Comparison of ENCODE assay signal across 20 mouse cellular contexts in genomic region chr16:32508035-32508434, GRCm38 (mm10). TPM values are rescaled to one million over a fixed set of nuclear protein-coding genes. Genes with fewer than 3 reads are reported as not detected.
A peak's percentile ranks its signal among the peaks of the same experiment; 100 is the strongest.
DNase-seq lines count a peak whose midpoint lies in the region; ATAC-seq lines count a peak whose summit lies in the region.
"Had no signal": no experiment of that assay in that cellular context is flagged by ENCODE, and none has a peak within 500 bp of the region (broad histone marks: within the 10 kb centered on the region; RNA-seq: fewer than 3 reads in every experiment).

No protein-coding gene starts in this region.

- no peak for ATAC-seq in lung, embryonic 15.5 days (ENCODE audit: borderline replicate concordance, extremely low read depth, low FRiP score, low TSS enrichment)
- ATAC-seq in liver, embryonic 16.5 days (ENCODE audit: low read depth), result no peak

- no peak overlapping the region for H3K4me2 ChIP-seq in lung, embryonic 15.5 days
- H3K4me2 ChIP-seq in liver, embryonic 16.5 days (ENCODE audit: low read depth, low read length), result peak overlapping the region; percentile 83
- H3K4me2 ChIP-seq: neural tube, embryonic 13.5 days had no signal

- H3K4me1 ChIP-seq in lung, embryonic 15.5 days, result peaks cover 43% of the 10 kb centered on the region
- H3K4me1 ChIP-seq in liver, embryonic 16.5 days (ENCODE audit: control insufficient read depth, low read depth, low read length), result peaks cover 59% of the 10 kb centered on the region

- intact Hi-C loops in heart, postnatal 25 days (cut with DNase I), result loop anchor here (2.0 to 5.0 kb wide), 2 partner anchors 101 to 179 kb away; partner anchors contain the start of gene Tfrc

- H3K4me3 ChIP-seq in lung, embryonic 15.5 days, result no peak overlapping the region
- peak overlapping the region; percentile 59 for H3K4me3 ChIP-seq in liver, embryonic 16.5 days (ENCODE audit: low read depth, low read length)
- H3K4me3 ChIP-seq: neural tube, embryonic 13.5 days had no signal

- no peaks in the 10 kb centered on the region for H3K36me3 ChIP-seq in lung, embryonic 15.5 days
- H3K36me3 ChIP-seq in liver, embryonic 16.5 days (ENCODE audit: control insufficient read depth, insufficient read depth), result no peaks in the 10 kb centered on the region
- H3K36me3 ChIP-seq: neural tube, embryonic 13.5 days had no signal

- peak overlapping the region; percentile 88 for H3K27ac ChIP-seq in lung, embryonic 15.5 days
- H3K27ac ChIP-seq in liver, embryonic 16.5 days (ENCODE audit: low read length), result peak overlapping the region; percentile 100
- H3K27ac ChIP-seq: neural tube, embryonic 13.5 days had no signal

- WGBS in lung, embryonic 15.5 days, result 68% methylated on average over 5 of the region's 5 CpGs
- WGBS in liver, embryonic 16.5 days (ENCODE audit: insufficient replicate concordance), result 47% methylated on average over 5 of the region's 5 CpGs

- H3K9me3 ChIP-seq in lung, embryonic 15.5 days, result no peaks in the 10 kb centered on the region
- no peaks in the 10 kb centered on the region for H3K9me3 ChIP-seq in liver, embryonic 16.5 days (replicated peaks; ENCODE audit: control insufficient read depth, low read length)
- H3K9me3 ChIP-seq: neural tube, embryonic 13.5 days had no signal

- H3K27me3 ChIP-seq in lung, embryonic 15.5 days, result no peaks in the 10 kb centered on the region
- no peaks in the 10 kb centered on the region; the same call in 1 of the 2 replicates for H3K27me3 ChIP-seq in liver, embryonic 16.5 days (ENCODE audit: control insufficient read depth, insufficient read depth, low read depth, low read length)
- H3K27me3 ChIP-seq: neural tube, embryonic 13.5 days had no signal

- DNase-seq in heart, adult 11 months, result peak; percentile 78
- no peak for DNase-seq in heart, postnatal 25 days (ENCODE audit: low spot score)
- DNase-seq in lung, postnatal 14 days, result no peak
- peak; percentile 46 for DNase-seq in c-Kit-positive CD71-positive TER-119-positive erythroid progenitor cells, embryonic 14.5 days (ENCODE audit: low spot score)
- DNase-seq in left cerebral cortex, adult 18-20 months (ENCODE audit: low spot score in 2 of 2), result no peak
- no peak for DNase-seq in layer of hippocampus, adult 9-10 months (ENCODE audit: low spot score)
- DNase-seq: layer of hippocampus, adult 9-11 months had no signal

- H3K9ac ChIP-seq in lung, embryonic 15.5 days, result no peak overlapping the region
- H3K9ac ChIP-seq in liver, embryonic 16.5 days (ENCODE audit: low read depth, low read length), result peak overlapping the region; percentile 83
- H3K9ac ChIP-seq: neural tube, embryonic 13.5 days had no signal

RNA-seq across cellular contexts. Expression of gene Zdhhc19, which starts 12.0 kb away (rescaled TPM):
- total RNA-seq in heart, postnatal 25 days (2021), result not detected
- polyA plus RNA-seq in lung, embryonic 15.5 days (2015; fragmentation: Nextera tagmentation; extraction: Ambion mirVana), result not detected in 2 replicates
- not detected in 2 replicates for polyA plus RNA-seq in liver, embryonic 16.5 days (2015; fragmentation: Nextera tagmentation; extraction: Ambion mirVana)
- total RNA-seq in left cerebral cortex, adult 18-20 months (2021), result not detected
- total RNA-seq: adrenal gland, adult 8-10 months; ES-E14; gastrocnemius, postnatal 36 days; hematopoietic stem cell, adult 5-6 weeks; left cerebral cortex, postnatal 25 days; liver, adult 2 months; monocyte, adult 5-6 weeks had no signal
- polyA plus RNA-seq: liver, adult 2 months; neural tube, embryonic 13.5 days; thymus, postnatal 0 days had no signal

RNA-seq across cellular contexts. Expression of gene Slc51a, which starts 20.4 kb away (rescaled TPM):
- under 1 TPM; 0.75 to 0.95 TPM for total RNA-seq in heart, postnatal 25 days (2021)
- 0.08 and 0.39 TPM in 2 replicates for polyA plus RNA-seq in lung, embryonic 15.5 days (2015; fragmentation: Nextera tagmentation; extraction: Ambion mirVana)
- 0.25 and 1.3 TPM in 2 replicates for polyA plus RNA-seq in liver, embryonic 16.5 days (2015; fragmentation: Nextera tagmentation; extraction: Ambion mirVana)
- not detected for total RNA-seq in left cerebral cortex, adult 18-20 months (2021)
- total RNA-seq: gastrocnemius, postnatal 36 days; left cerebral cortex, postnatal 25 days; liver, adult 2 months; megakaryocyte, adult 5-6 weeks had no signal
- polyA plus RNA-seq: inflammation-experienced regulatory T-cells, adult 6 months; neural tube, embryonic 13.5 days had no signal

Comparison
In these comparisons a context has a peak if more than half of its experiments do, and no peak if none do; other contexts are left out.
1. DNase-seq: peak in heart, adult 11 months (single experiment) and c-Kit-positive CD71-positive TER-119-positive erythroid progenitor cells, embryonic 14.5 days (single experiment); none in heart, postnatal 25 days (single experiment), lung, postnatal 14 days (single experiment), left cerebral cortex, adult 18-20 months (0 of 2) and layer of hippocampus, adult 9-10 months (single experiment).